Mouse (Mus musculus) c-Kit-positive CD71-positive TER-119-negative erythroid progenitor cells, embryonic 14.5 days (primary cell): ENCODE results near the gene Gna15.

Source experiments
- DNase-seq: peaks from one replicate; pipeline ENCODE4 v3.0.0-alpha.2; 2013; ENCODE audit warnings: low read depth

Gna15 gene

GRCm38 (mm10) chr10:81524051-81524605, at the start of gene Gna15:
Gna15 (minus strand) TSS chr10:81524225.
- peak; percentile 41 for DNase-seq

DNA sequence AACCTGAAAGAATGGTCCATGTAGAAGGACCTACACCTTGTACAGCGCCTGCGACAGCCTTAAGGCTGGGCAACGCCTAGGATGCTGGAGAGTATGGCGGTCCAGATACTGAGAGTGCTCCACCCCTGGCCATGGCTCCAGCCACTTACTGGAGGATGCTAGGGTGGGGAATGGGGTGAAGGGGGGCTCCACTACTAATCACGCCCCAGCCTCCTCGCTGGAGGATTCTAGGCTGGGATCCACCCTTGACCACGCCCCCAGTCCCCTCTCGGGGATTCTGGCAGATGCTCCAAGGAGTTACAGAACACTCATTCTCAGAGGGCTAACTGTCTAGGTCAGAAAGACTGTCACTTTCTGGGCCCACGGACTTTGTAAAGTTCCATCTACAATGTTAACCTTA, 49.0 kb upstream of the Gna15 start:
- no peak for DNase-seq

DNA sequence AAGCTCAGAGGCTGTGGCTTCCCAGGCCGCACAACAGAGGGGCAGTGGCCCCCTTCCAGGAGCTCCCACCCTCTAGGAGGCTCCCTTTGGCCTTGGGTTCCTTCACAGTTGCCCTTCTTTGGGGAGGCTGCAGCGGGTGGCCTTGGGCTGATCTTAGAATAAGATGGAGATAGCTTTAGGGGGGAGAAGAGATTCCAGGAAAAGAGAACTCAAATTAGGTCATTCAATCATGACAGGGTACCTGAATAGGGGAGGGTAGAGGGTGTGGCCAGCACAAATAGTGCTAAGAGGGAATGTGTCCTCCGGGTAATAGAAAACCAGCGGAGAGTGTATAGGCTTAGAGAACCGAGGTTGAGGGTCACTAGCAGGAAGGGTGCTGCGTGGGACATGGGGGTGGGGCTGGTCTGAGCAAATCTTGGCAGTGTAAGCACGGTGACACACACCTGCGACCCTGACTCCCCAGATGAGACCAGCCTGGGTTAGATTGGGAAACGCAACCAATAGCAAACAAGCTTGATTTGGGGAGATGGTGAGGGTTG, 48.2 kb upstream of the Gna15 start:
- no peak for DNase-seq

- DNase-seq: peak; percentile 97
These were observed 47.5 kb upstream of the Gna15 start for GRCm38 (mm10) chr10:81571501-81571876.

DNA sequence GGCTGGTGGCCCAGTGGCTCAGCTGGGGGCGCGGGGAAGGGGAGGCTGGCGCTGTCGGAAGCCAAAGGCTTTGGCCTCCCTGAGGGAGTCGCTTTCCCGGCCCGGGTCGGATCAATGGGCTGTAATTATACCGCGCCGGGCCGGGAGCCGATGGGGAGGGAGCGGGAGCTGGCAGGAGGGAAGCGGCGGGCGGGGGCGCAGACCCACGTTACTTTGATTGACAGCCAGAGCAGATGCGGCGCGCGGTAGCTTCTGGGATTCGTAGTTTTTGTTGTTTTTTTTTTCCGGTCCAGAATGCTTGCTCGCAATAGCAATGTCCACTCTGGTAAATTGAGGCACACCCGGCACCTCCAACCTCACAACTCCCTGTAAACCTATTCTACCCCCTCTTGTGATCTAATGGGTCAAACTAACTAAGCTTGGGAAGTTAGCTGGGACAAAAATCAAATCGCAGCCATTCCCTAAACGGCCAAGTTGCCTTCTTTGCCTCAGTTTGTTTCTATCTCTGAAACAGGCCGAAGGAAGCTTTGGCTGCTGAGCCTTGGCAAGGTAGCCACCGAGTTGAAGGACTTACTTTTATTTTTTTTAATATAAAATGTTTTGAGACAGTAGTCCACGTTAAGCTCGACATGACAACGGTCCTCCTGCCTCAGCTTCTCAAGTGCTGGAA, 46.9 kb upstream of the Gna15 start:
- DNase-seq: peak; percentile 71

- no peak for DNase-seq
These were observed 46.3 kb upstream of the Gna15 start for GRCm38 (mm10) chr10:81570238-81570800.

- no peak for DNase-seq
These were observed 45.6 kb upstream of the Gna15 start for GRCm38 (mm10) chr10:81569507-81570237.

GRCm38 (mm10) chr10:81568381-81569191, 44.6 kb upstream of the Gna15 start:
- DNase-seq: no peak

DNA sequence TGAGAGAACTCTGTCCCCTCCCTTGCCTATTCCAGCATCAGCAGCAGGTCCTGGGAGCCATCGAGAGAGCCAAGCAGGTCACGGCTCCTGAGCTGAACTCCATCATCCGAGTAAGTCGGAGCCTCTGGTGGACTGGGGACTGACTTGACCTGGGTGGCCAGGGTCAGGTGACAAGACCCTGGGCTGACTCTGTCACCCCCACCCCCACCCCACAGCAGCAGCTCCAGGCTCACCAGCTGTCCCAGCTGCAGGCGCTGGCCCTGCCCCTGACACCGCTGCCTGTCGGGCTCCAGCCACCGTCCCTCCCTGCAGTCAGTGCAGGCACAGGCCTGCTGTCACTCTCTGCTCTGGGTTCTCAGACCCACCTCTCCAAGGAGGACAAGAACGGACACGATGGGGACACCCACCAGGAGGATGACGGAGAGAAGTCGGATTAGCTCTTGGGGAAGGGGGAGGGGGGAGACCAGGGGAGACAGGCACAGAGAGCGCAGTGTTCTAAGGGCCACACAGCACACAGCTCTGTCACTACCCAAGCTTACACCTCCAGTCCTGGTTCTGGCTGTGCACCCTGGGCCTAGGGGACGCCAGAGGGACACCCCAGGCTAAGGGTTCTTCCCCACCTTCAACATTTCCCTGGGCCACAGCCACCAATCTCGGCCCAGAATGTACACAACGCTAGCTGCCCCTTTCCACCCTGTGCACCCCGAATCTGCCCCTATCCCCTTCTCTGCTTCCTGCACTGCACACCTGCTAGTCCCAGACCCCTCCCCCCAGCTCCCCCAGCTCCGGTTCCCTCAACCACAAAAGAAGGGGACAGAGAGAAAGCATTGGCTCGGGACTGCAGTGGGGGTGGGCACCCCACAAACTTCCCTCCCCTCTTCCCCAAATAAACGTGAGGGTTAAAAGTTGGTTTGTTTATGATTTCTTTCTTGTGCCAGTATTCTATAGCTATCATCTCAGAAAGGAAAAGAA, 41.5 kb upstream of the Gna15 start:
- no peak for DNase-seq

GRCm38 (mm10) chr10:81564734-81565133, 40.7 kb upstream of the Gna15 start:
- DNase-seq: no peak

DNA sequence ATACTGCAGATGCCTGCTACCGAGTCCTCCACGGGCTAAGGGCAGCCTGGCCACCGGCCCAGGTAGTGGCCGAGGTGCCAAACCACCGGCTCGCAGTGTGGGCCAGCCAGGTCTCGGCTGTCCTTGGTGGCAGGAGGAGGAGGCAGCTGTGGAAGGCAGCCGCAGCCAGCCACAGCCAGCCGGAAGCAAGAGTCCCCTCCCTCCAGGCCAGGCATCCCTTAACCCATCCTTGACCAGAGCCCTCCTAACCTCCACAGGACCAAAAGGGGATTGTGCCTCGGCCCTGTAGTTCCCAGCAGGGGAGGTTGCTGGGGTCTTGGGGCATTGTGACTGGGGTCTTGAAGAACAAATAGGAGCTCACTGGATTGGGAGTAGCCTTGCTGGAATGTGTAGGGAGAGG, 40.2 kb upstream of the Gna15 start:
- DNase-seq: no peak

- no peak for DNase-seq
These were observed 39.5 kb upstream of the Gna15 start for GRCm38 (mm10) chr10:81563481-81563880.

DNA sequence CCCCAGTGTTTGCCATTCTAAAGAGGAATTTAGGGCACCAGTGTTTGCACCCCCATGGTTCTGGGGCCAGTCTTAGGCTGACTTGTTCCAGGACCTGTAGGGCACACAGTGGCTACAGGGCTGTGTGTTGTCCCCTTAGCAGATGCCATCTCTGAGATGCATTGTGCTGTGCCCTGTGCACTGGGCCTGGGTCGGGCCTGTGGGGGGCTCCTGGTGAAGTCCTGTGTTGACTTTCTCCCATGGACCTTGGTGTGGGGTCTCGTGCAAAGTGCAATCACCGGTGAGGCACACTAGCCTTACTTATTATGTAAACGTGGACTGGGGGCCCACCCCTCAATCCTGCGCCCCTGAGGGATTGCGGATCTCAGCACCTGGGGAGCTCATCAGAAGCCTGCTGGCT, 38.4 kb upstream of the Gna15 start:
- DNase-seq: no peak

DNA sequence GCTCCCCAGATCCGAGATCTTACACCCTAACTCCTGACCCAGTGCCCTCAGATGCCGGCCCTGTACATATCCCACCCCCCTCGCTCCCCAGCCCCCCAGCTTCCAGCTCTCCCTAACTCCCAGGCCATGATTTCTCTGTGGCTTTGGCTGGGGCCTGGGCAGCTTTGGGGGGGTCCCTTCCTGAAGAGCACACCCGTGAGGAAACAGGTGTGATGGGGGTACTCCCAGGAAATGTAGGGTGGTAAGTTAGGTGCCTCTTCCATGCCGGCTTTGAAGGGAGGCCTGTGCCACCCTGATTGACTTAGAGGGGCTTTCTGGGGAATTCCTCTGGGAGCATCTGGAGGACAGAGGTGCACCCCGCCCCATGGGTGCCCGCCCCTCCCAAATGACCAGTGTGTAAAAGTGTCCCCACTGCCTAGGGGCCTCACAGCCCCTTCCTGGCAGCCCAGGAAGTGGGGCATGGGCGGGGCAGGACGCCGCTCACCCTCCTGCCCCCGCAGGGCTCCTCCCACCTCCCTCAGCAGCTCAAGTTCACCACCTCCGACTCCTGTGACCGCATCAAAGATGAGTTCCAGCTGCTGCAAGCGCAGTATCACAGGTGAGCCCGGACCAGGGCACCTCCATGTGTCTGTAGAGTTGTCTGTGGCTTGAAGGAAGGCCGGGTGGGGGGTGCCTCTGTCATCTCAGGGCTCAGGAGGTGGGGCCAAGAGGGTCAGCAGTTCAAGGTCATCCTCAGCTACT, 36.9 kb upstream of the Gna15 start:
- no peak for DNase-seq

GRCm38 (mm10) chr10:81559627-81560539, 35.9 kb upstream of the Gna15 start:
- DNase-seq: no peak

GRCm38 (mm10) chr10:81559163-81559626, 35.2 kb upstream of the Gna15 start, which contains the start of gene Aes:
Aes (plus strand) TSS chr10:81559488.
- no peak for DNase-seq

GRCm38 (mm10) chr10:81557491-81557890, 33.5 kb upstream of the Gna15 start:
- no peak for DNase-seq

- DNase-seq: no peak
These were observed 32.3 kb upstream of the Gna15 start for GRCm38 (mm10) chr10:81556282-81556681.
